ENCODE assay signal across 9 mouse cellular contexts in genomic region chr12:110836729-110837128, GRCm38 (mm10). TPM values are rescaled to one million over a fixed set of nuclear protein-coding genes. Genes with fewer than 3 reads are reported as not detected.
DNase-seq lines count a peak whose midpoint lies in the region; ATAC-seq lines count a peak whose summit lies in the region.
"Had no signal": no experiment of that assay in that cellular context is flagged by ENCODE, and none has a peak within 500 bp of the region (broad histone marks: within the 10 kb centered on the region; RNA-seq: fewer than 3 reads in every experiment).

No protein-coding gene starts in this region.

- peak overlapping the region; percentile 78 for H3K27ac ChIP-seq in kidney, embryonic 15.5 days
- H3K27ac ChIP-seq in embryonic facial prominence, embryonic 13.5 days: peak overlapping the region; percentile 48; the same call in 1 of the 2 replicates
- peak overlapping the region; percentile 80 for H3K27ac ChIP-seq in hindbrain, embryonic 13.5 days

- H3K4me1 ChIP-seq in kidney, embryonic 15.5 days: peaks cover 19% of the 10 kb centered on the region
- peaks cover 16% of the 10 kb centered on the region for H3K4me1 ChIP-seq in embryonic facial prominence, embryonic 13.5 days
- peaks cover 23% of the 10 kb centered on the region for H3K4me1 ChIP-seq in hindbrain, embryonic 13.5 days (replicated peaks)

- DNase-seq in kidney, adult 11 months: no peak
- DNase-seq in neural tube, embryonic 10.5 days (ENCODE audit: extremely low spot score, low spot score): peak; percentile 19
- no peak for DNase-seq in right cerebral cortex, postnatal 14 days
- DNase-seq in layer of hippocampus, adult 11-12 months (ENCODE audit: low spot score): no peak
- DNase-seq in layer of hippocampus, postnatal 14 days (ENCODE audit: low spot score in 2 of 2): no peak

- no peak overlapping the region for H3K9ac ChIP-seq in kidney, embryonic 15.5 days
- peak overlapping the region; percentile 44; the same call in 1 of the 2 replicates for H3K9ac ChIP-seq in embryonic facial prominence, embryonic 13.5 days
- H3K9ac ChIP-seq in hindbrain, embryonic 13.5 days: peak overlapping the region; percentile 53; the same call in 1 of the 2 replicates

- H3K4me2 ChIP-seq in kidney, embryonic 15.5 days: peak overlapping the region; percentile 17; the same call in 1 of the 2 replicates
- H3K4me2 ChIP-seq in embryonic facial prominence, embryonic 13.5 days: peak overlapping the region; percentile 32; the same call in 1 of the 2 replicates
- peak overlapping the region; percentile 20; the same call in 1 of the 2 replicates for H3K4me2 ChIP-seq in hindbrain, embryonic 13.5 days

- no peak; the same call in 1 of the 2 replicates for ATAC-seq in kidney, embryonic 15.5 days (replicated peaks; ENCODE audit: low FRiP score)
- no peak for ATAC-seq in embryonic facial prominence, embryonic 13.5 days (ENCODE audit: insufficient number of reproducible peaks, insufficient read depth, low FRiP score, low TSS enrichment, low read depth)
- ATAC-seq in hindbrain, embryonic 13.5 days (ENCODE audit: low FRiP score): no peak

- no peaks in the 10 kb centered on the region for H3K9me3 ChIP-seq in kidney, embryonic 15.5 days (replicated peaks)
- no peaks in the 10 kb centered on the region for H3K9me3 ChIP-seq in embryonic facial prominence, embryonic 13.5 days
- H3K9me3 ChIP-seq in hindbrain, embryonic 13.5 days: no peaks in the 10 kb centered on the region

- no peaks in the 10 kb centered on the region for H3K36me3 ChIP-seq in kidney, embryonic 15.5 days
- H3K36me3 ChIP-seq in embryonic facial prominence, embryonic 13.5 days: no peaks in the 10 kb centered on the region
- H3K36me3 ChIP-seq in hindbrain, embryonic 13.5 days: no peaks in the 10 kb centered on the region

- 30% methylated on average over 6 of the region's 6 CpGs for WGBS in kidney, embryonic 15.5 days
- WGBS in embryonic facial prominence, embryonic 13.5 days: 39% methylated on average over 6 of the region's 6 CpGs
- WGBS in hindbrain, embryonic 13.5 days: 45% methylated on average over 6 of the region's 6 CpGs

- no peak overlapping the region for H3K4me3 ChIP-seq in kidney, embryonic 15.5 days (replicated peaks)
- no peak overlapping the region for H3K4me3 ChIP-seq in embryonic facial prominence, embryonic 13.5 days
- H3K4me3 ChIP-seq in hindbrain, embryonic 13.5 days: no peak overlapping the region

- no peaks in the 10 kb centered on the region for H3K27me3 ChIP-seq in kidney, embryonic 15.5 days
- H3K27me3 ChIP-seq in embryonic facial prominence, embryonic 13.5 days: no peaks in the 10 kb centered on the region
- H3K27me3 ChIP-seq in hindbrain, embryonic 13.5 days: no peaks in the 10 kb centered on the region

RNA-seq across cellular contexts. Expression of gene Mok, which starts 4.0 kb away (rescaled TPM):
- 6.2 and 7.8 TPM in 2 replicates for polyA plus RNA-seq in kidney, embryonic 15.5 days (2015; fragmentation: Nextera tagmentation; extraction: Ambion mirVana)
- 6.5 and 7.3 TPM in 2 replicates for polyA plus RNA-seq in embryonic facial prominence, embryonic 13.5 days (2015; fragmentation: Nextera tagmentation; extraction: Ambion mirVana)
- 12.5 and 13.4 TPM in 2 replicates for polyA plus RNA-seq in hindbrain, embryonic 13.5 days (2015; fragmentation: Nextera tagmentation; extraction: Ambion mirVana)
- total RNA-seq in layer of hippocampus, postnatal 14 days (2021): 1 to 10 TPM; 7.3 to 9.8 TPM
- polyA plus RNA-seq: liver, adult 2 months had no signal

RNA-seq across cellular contexts. Expression of gene Zfp839, which starts 13.3 kb away (rescaled TPM):
- polyA plus RNA-seq in kidney, embryonic 15.5 days (2015; fragmentation: Nextera tagmentation; extraction: Ambion mirVana): 6.1 and 6.4 TPM in 2 replicates
- polyA plus RNA-seq in embryonic facial prominence, embryonic 13.5 days (2015; fragmentation: Nextera tagmentation; extraction: Ambion mirVana): 7.7 and 8.7 TPM in 2 replicates
- 4.0 and 4.6 TPM in 2 replicates for polyA plus RNA-seq in hindbrain, embryonic 13.5 days (2015; fragmentation: Nextera tagmentation; extraction: Ambion mirVana)
- total RNA-seq in layer of hippocampus, postnatal 14 days (2021): 10 to 100 TPM in 1 of 2 experiments, 1 to 10 TPM in 1; 9.8 to 11.2 TPM

RNA-seq across cellular contexts. Expression of gene Cinp, which starts 52.2 kb away (rescaled TPM):
- 78.6 and 80.8 TPM in 2 replicates for polyA plus RNA-seq in kidney, embryonic 15.5 days (2015; fragmentation: Nextera tagmentation; extraction: Ambion mirVana)
- 66.9 and 74.3 TPM in 2 replicates for polyA plus RNA-seq in embryonic facial prominence, embryonic 13.5 days (2015; fragmentation: Nextera tagmentation; extraction: Ambion mirVana)
- polyA plus RNA-seq in hindbrain, embryonic 13.5 days (2015; fragmentation: Nextera tagmentation; extraction: Ambion mirVana): 67.3 and 67.4 TPM in 2 replicates
- total RNA-seq in layer of hippocampus, postnatal 14 days (2021): 10 to 100 TPM; 83.3 to 87.3 TPM

RNA-seq across cellular contexts. Expression of gene Tecpr2, which starts 52.3 kb away (rescaled TPM):
- 3.7 and 4.7 TPM in 2 replicates for polyA plus RNA-seq in kidney, embryonic 15.5 days (2015; fragmentation: Nextera tagmentation; extraction: Ambion mirVana)
- polyA plus RNA-seq in embryonic facial prominence, embryonic 13.5 days (2015; fragmentation: Nextera tagmentation; extraction: Ambion mirVana): 5.0 and 5.4 TPM in 2 replicates
- polyA plus RNA-seq in hindbrain, embryonic 13.5 days (2015; fragmentation: Nextera tagmentation; extraction: Ambion mirVana): 6.4 and 7.3 TPM in 2 replicates
- 10 to 100 TPM; 38.5 to 39.7 TPM for total RNA-seq in layer of hippocampus, postnatal 14 days (2021)
